Mouse (Mus musculus): ENCODE data around the gene Cntnap4. TPM values are rescaled to one million over a fixed set of nuclear protein-coding genes. Genes with fewer than 3 reads are reported as not detected.

Cntnap4 gene
- under 1 TPM in 1 of 2 experiments, not detected in 1; 0.89 TPM for total RNA-seq (2021)

DNA sequence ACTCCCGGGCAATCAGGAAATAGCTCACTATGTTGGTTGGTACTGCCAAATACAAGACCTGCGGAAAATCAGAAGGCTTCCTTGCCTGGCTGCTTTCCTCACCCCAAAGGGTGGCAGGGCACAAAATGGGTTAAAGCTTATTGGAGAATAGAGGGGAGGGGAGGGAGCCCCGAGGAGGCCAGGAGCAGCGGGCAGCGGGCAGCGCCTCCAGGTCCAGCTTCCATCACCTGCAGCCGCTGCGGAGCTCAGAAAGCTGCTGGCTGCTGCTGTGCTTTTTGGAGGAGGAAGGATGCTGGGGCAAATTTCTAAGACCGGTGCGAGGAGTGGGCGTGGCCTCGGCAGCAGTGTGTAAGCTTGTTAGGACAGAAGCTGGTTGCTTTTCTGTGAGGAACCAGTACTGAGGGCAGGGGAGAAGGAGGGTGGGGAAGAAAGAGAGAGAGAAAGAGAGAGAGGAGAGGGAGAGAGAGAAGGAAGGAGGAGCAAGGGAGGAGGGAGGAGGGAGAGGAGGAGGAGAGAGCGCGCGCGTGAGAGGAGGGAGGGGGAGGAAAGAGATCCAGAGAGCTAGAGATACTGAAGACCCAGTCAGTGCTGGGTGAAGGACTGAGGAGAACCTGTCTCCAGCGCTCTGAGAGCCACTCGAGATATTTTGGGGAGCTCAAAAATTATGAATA is at the start of gene Cntnap4:
Cntnap4 (plus strand) TSS at position 573 of the 671 bp plus-strand sequence.
- intact Hi-C loops (cut with DNase I): no loop called here
- DNase-seq (ENCODE audit: low spot score): no peak

DNA sequence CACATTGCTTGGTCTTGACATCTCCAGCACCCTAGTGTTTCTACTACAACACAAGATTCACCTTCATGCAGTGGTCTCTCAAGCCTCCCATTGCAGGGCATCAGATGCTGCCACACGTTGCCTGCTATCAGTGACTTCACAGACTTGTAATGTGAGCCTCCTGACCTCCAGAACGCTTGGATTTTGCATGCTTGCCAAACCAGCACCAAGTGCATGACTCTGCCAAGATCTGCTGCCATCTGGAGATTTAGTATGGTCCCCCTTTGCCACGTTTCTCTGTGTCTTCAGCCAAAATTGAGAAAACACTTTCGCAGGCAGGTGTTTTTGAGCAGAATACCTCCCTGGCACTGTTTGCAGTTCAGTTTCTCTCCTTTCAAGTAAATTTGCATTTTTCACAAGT is 12.5 kb upstream of the Cntnap4 start:
- DNase-seq (ENCODE audit: low spot score): no peak
- intact Hi-C loops (cut with DNase I): no loop called here

DNA sequence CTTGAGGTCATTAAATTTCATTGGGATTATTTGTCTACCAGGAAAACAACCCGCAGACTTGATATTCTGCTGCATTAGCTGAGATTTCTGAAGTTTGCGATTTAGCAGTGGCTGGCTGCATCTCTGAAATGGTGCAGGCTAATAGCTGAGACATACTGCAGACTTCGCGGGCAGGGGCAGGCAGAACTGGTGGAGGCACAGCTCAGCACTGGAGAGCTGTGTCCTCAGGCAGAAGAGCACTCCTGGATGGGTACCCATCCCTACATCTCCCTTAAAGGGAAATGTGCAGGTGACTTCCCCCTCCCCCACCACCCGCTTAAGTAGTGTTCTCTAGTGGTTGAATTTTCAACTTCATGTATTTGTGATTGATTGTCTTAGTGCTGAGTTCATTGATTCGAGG is 698 bp downstream of the Cntnap4 start:
- DNase-seq (ENCODE audit: low spot score): no peak
- intact Hi-C loops (cut with DNase I): no loop called here

DNA sequence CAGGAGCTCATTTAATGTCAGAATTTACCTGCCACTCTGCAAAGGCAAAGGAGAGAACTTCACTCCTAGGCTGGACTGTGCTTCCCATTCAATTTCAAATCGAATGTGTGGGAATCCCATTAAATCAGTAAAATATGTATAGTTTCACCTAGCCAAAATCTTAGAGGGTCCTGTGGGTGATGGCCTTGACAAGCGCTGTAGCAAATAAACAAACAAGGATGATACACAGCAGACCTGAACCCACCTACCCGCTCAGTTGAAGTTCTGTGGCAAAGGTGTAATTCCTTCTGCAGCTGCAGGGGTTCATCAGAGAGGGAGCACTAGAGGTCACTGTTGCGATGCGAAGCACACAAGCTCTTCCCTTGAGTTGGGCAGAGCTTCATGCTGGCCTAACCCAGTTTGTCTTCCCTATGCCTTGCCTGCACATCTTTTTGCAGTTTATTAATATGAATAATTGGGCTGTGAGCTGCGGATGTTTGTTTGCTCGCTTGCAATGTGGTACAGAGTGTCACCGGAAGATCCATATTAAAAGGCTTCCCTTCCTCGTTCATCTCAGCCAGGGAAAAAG is 1.6 kb downstream of the Cntnap4 start:
- DNase-seq (ENCODE audit: low spot score): no peak
- intact Hi-C loops (cut with DNase I): no loop called here

DNA sequence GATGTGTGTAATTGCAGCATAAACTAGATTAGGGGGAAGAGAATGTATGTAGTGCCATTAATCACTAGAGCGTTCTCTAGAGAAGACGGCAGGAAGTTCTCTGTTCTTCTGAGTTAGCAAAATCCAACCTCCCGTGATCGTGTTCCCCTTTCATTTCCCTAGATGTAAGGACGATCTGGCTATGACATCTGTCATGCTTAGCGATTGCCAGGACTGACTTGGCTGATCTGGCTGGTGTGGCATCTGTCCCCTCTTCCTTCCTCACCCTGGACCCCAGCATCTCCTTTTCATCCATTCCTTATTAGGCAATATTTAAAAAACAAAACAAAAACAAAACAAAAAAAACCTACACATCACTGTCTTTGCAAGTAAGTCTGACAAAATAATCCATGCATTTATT is 11.6 kb downstream of the Cntnap4 start:
- DNase-seq (ENCODE audit: low spot score): no peak
- intact Hi-C loops (cut with DNase I): no loop called here

DNA sequence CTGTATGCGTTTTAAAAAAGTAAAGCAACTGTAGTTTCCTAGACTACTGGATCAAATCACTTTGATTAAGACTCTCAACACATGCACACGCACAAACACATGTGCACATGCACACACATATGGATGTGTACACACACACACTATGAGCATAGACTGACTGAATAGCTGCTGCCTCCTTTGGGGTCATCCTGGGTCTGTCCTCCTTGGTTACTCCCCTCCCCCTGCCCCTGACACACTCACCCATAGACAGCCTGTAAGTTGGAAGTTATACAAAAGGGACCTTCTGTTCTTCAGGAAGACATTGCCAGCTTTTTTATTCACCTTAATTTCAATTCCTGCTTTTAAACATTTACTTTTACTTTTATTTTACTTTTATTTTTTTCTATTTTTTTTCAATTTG is 13.6 kb downstream of the Cntnap4 start:
- intact Hi-C loops (cut with DNase I): no loop called here
- DNase-seq (ENCODE audit: low spot score): no peak

DNA sequence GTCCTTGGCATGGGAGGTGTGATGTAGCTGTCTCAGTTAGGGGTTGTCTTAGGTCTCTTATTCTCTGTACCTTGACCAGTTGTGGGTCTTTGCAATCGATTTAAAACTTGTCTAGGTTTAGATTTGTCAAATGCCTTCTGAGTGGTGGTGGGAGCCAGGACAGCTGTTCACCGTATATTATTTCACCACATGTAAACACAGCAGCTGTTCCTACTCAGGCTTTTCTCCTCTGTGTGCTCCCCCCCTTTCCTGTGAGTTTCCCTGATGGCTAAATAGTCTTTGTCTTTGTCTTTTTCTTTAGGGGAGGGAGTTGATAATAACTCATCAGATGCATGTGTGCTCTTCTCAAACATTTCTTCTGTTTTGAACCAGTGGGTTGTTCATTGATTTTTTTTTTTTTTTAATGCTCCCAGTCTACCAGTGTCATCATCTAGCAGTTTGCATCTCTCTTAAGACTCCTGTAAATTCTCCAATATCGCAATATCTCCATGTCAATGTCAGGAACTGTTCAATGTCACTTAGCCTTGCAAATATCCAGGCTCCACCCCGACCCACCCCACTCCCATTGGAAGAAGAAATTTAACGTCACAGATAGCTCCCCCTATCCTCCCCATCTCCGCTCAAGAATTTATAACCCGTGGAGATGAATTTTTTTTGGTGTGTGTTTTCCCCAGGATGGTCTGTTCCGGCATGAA is 18.7 kb downstream of the Cntnap4 start:
- intact Hi-C loops (cut with DNase I): no loop called here
- DNase-seq (ENCODE audit: low spot score): no peak

DNA sequence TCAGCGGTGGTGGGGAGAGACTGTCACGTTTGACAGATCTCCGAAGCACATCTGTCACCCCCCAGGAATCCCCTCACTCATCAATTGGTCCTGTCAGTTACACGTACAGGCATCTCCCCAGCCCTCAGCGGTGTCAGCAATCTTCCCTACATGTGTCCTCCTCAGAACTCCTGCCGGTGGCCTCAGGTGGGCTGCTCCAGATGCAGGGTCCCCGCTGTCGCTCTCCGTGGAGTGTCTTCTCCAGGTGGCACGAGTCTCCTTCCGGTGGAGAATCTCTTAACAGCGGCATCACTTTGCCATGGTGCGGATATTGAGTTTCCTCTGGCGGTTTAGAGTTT is 19.2 kb downstream of the Cntnap4 start:
- DNase-seq (ENCODE audit: low spot score): no peak

DNA sequence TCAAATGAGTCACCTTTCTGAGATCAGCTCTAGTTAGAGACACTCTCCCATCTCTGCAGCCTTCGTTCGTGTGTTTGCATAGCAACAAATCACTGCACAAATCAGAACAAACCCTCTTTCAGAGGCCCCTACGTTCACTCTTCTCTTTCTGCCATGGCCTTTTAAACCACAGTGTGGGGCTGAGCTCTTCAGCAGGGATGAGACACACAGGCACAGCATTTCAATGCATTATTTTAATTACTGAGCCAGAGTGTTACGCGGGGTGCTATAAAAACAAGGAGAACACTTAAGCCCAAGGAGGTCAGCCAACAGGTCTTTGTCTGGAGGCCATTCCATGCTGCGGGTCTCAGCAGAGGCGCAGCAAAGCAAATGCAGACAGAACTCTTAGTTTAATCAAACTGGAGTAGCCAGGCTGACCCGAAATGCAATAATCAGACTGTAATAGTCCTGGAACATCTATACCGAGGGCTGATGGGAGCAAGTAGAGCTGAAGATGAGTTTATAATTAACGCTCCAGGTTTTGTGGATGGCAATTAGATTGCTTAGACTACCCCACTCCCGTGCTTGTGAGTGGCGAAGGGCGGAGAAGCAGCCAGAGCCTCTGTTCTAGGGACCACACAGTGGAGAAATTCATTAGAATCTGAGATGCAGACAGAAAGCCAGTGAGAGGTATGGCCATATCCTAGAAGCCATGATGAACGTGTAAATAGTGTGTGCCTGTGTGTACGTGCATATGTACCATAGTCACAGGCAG is 26.4 kb downstream of the Cntnap4 start:
- intact Hi-C loops (cut with DNase I): no loop called here
- DNase-seq (ENCODE audit: low spot score): no peak

More for the DNA sequence above, 19.2 kb downstream of the Cntnap4 start:
- intact Hi-C loops (cut with DNase I): no loop called here

DNA sequence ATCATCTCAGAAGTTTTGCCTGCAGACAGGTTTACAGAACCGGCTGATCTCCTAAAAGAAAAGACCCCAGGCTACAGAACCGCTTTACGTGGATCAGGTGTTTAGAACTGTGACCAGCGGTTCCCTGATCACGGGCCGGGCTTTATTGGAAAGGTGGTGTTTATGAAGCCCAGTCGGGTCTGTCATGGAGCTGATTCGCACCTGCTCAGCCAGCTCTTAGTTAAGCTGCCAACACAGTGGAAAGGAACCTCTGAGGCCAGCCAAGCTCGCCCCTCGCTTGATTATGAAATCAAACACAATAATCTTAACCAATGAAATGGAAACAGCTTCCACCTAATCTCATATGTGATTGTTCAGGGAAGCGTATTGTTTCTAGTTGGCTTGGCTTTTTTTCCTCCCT is 30.1 kb downstream of the Cntnap4 start:
- intact Hi-C loops (cut with DNase I): no loop called here

DNA sequence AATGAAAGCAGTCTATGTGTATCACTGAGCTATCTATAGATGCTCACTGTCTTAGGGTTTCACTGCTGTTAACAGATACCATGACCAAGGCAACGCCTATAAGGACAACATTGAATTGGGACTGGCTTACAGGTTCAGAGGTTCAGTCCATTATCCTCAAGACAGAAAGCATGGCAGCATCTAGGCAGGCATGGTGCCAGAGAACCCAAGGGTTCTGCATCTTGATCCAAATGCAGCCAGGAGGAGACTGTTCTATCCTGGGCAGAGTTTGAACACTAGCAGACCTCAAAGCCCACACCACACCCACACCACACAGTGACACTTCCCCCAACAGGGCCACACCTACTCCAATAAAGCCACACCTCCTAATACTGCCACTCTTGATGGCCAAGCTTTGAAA is 31.3 kb downstream of the Cntnap4 start:
- DNase-seq (ENCODE audit: low spot score): no peak

More for the DNA sequence above, 30.1 kb downstream of the Cntnap4 start:
- DNase-seq (ENCODE audit: low spot score): no peak

DNA sequence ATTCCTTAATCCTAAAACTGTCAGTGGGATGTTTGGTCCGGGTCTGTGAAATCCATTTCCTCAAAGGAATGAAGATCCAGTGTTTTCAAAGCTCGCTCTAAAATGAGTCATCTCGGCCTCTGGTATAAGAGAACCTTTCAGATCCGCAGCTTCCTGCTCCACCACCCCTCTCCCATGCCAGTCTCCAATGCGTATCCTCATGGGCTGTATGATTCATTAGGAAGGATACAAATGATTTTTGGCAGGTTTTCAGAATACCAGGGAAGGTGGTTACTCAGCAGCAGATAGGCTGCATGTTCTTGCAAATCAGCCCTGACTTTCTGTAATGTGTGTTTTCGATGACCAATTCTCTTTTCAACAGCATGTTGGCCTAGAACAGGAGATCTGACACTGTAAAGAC is 40.3 kb downstream of the Cntnap4 start:
- DNase-seq (ENCODE audit: low spot score): no peak
- intact Hi-C loops (cut with DNase I): no loop called here

More for the DNA sequence above, 31.3 kb downstream of the Cntnap4 start:
- intact Hi-C loops (cut with DNase I): no loop called here

DNA sequence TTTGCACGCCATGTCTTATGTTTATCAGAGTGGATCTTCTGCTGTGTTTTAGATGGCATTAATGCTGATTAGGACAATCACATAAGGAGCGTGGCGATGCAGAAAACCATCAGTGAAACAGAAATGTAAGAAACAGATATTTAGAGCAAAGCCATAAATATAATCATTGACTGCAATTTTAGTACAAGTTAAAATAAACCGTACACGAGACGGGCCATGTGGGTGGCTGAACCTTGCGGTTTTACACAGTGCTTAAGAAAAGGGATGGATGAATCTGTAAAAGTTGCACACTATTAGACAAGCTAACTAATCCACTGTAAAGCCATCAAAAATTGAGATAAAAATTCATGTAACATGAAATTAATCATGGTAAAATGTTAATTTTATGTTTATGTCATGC is 58.9 kb downstream of the Cntnap4 start:
- intact Hi-C loops (cut with DNase I): no loop called here
- no peak for DNase-seq (ENCODE audit: low spot score)

DNA sequence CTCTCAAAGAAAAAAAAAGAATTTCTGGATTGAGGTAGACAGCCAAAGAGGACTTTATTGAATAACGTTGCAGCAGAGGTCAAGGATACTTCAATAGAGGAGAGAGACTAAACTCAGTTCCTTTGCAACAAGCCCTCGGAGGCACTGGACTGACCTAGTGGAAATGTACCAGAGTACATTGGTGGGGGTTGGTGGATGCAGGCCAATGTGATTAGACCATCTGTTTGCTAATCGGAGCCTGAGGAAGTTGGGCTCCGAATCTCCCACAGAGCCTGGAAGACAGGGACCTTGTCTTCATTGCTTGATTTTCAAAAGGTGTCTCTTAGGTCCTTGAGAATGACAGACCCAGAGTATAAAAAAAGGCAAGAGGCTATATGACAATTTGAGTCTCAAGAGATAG is 82.8 kb downstream of the Cntnap4 start:
- intact Hi-C loops (cut with DNase I): no loop called here
- no peak for DNase-seq (ENCODE audit: low spot score)

DNA sequence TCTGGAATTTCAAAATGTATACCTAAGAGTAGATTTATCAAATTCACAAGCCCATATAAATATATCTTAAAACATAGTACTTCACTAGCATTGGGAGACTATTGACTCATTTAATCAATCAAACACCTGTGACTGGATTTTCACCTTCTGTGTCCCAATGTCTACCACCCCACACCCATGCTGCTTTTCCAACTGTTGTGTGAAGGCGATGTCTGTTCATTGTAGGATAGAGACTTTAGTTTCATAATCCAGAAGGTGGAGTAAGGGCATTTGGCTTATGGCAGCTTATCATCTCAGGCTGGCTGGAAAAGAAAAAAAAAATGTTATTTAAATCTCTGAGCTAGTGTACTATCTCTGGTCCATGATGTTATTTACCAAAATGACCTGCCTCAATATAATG is 83.4 kb downstream of the Cntnap4 start:
- no peak for DNase-seq (ENCODE audit: low spot score)
- intact Hi-C loops (cut with DNase I): no loop called here

DNA sequence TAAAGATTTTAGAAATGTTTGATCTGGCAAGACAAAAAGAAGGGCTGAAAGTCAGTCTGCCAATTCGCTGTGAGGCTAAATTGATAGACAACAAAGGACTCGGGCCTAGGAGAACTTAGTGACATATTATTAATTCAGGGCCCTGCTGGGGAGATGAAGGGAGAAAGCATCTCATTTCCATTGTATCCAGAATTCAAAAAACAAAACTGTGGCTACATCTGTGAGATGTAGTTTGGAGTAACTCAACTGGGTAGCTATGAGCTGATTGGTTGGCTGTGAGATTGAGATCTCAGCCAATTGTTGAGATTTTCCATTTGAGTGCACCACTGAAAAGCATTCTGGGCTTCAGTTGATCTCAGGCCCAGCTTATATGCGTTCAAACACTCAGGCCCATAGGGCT is 84.2 kb downstream of the Cntnap4 start:
- intact Hi-C loops (cut with DNase I): no loop called here
- DNase-seq (ENCODE audit: low spot score): no peak

DNA sequence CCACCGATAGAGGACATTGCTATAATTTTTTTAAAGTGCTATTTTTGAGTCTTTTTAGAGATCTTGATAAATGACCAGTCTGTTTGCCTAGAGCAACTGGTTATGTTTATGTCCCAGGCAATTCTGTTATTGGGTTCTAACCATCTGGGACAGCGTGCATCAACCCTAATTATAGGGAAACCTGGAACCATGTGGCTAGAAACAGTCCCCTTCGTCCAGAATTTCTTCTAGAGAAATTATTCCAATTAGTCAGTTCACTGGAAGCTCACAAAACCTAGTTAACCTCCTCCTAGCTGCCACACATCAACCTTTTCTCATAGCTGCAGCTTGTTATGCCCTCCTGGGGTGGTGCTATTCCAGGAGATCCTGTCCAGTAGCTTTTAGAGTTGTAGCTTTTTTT is 94.2 kb downstream of the Cntnap4 start:
- intact Hi-C loops (cut with DNase I): no loop called here
- no peak for DNase-seq (ENCODE audit: low spot score)

DNA sequence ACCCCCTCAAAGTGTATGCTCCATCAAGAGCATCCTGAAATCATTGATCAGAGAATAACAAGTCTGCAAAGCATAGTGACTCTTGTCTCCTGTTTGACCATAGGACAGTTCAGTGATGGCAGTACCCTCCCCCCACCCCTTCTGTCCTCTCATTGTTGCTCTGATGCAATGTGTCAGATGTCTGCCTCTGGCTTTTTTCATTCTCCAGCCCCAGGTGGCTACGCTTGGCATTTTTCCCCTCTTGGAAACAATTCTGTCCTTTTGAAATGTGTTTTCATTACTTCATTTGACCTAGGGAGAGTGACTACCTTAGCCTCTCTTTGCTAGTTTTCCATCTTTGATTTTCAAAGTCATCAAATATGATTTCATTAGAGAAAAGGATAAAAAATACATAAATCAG is 104.8 kb downstream of the Cntnap4 start:
- no peak for DNase-seq (ENCODE audit: low spot score)
- intact Hi-C loops (cut with DNase I): no loop called here

DNA sequence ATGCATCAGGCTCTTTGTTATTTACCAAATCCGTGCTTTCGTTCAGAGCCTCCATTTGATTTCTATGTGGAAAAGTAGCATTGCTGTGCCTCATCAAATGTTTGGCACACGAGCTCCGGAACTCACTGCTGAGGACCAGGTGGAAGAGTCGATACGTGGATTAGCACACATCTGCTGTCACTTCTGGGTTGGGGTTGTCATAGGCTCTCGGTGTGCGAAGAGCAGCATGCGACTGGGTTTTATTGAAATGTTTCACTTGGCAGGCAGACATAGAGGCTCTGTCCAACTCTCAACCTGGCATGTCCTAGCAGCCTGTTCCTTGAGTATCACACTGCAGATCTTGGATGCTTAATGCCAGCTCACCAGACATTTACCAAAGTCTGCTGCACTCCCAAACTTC is 111.9 kb downstream of the Cntnap4 start:
- intact Hi-C loops (cut with DNase I): no loop called here
- no peak for DNase-seq (ENCODE audit: low spot score)

DNA sequence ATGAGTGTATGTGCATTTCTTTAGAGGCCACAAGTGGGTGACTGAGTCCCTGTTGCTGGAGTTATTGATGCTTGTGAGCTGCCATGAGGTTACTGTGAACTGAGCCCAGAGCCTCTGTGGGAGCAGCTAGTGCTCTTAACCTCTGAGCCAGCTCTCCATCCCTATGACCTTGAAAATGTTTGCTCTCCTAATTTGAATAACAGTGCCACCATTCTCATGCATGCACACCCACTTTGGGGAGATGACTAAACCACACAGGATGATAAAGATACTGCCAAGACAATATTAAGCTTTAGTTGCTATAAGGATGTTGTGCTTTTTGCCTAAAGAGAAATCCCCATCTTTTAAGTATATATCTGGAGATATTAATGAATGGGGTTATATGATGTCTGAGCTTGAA is 125.9 kb downstream of the Cntnap4 start:
- DNase-seq (ENCODE audit: low spot score): no peak
- intact Hi-C loops (cut with DNase I): no loop called here

DNA sequence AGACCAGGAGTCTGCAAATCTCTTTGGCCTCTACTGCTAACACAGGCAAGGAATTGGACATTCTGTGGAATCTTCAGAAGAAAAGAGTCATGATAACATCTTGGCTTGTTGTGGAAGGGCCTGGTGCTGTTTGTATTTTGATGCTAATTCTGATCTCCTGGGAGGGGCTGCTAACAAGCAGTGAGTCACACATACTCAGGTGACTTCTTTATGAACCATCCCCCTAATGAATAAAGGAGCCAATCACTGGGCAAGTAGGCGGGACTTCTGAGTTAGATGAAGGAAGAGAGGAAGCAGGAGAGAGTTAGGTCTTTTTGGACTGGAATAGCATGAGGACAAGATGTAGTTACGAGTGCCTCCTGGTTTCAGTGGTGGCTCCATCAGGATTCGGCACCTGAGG is 128.3 kb downstream of the Cntnap4 start:
- DNase-seq (ENCODE audit: low spot score): no peak
- intact Hi-C loops (cut with DNase I): no loop called here
